Mouse (Mus musculus) heart, adult 8-10 months (tissue): ENCODE results near the gene Ndufb7. TPM values are rescaled to one million over a fixed set of nuclear protein-coding genes. Genes with fewer than 3 reads are reported as not detected.
"Not testable (repeated sequence)": the region's sequence is repeated elsewhere in the genome, so short reads cannot be mapped to it uniquely, and the experiment has no call there.

Experiments
- DNase-seq: peaks from one replicate; pipeline ENCODE4 v3.0.0; 2022; ENCODE audit warnings: low spot score
- total RNA-seq, 4 experiments: library from RNA; stranded (reverse); gene quantifications; 2 replicates each; pipeline ENCODE4 v1.2.4; 2022

Ndufb7 gene
- total RNA-seq, 4 experiments from 2014 or later: 561 to 765 (median 683) TPM

DNA sequence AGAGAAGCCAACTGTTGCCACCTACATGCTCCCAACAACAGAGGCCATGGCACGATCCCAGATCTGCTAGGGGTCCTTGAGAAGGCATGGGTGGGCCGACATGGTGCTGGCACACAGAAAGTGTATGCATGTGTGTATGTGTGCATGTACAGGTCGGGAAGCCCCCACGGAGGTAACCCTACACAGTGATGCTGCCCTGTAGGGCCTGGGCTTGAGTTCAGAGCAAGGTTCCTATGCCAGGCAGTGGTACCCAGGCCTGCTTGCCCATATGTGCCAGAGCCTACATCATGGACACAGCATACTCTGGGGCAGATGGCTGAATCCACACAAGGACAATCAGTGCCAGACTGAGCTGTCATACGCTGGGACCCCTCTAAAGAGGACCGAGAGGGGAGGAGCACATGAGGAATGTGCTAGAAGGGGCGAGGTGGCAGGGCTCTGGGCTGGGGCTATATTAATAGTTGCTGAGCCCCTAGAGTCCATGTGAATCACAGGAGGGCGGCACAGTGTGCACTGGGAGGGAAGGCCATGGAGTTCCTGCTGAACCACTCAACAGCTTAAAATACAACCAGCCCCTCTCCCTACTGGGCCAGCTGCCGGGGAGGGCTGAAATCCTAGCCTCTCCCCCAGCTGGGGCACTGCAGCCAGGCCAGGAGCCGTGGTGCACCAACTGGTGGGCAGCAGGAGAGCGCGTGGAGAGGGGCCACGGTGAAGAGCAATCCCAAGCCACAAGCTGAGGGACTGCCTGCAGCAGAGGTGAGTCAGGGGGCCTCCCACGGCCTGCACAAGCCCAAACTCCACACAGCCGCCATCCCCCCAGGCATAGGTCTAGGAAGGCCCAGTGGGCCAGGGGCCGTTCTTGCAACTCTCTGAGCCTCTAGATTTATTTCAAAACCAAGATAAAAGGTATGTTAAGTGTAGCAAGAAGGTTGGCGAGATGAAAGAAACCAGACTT lies 9.4 kb downstream of the Ndufb7 start:
- DNase-seq: peak; percentile 58

- no peak for DNase-seq
Observed at GRCm38 (mm10) chr8:83576516-83576895, 10.0 kb downstream of the Ndufb7 start.

- no peak for DNase-seq
Observed at GRCm38 (mm10) chr8:83576921-83577320, 10.4 kb downstream of the Ndufb7 start.

DNA sequence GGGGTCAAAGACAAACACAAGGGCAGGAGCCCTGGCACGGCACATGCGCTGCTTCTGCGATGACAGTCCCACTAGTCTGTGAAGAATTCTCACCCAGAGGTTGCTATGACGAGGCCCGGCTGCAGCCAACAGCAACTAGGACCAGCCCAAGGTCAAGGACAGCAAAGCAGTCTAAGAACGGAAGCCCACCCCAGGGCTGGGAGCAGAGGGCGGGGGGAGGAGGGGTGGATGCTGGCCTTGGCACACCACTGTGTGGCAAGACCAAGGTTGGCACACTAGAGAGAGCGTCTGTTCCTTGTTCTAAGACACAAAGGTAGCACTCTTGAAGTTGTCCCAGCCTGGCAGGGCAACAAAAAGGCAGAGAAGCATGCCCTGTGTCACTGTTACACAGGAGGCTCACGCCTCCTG lies 10.9 kb downstream of the Ndufb7 start:
- DNase-seq: no peak

- no peak for DNase-seq
Observed at GRCm38 (mm10) chr8:83578131-83579055, 11.9 kb downstream of the Ndufb7 start.

- DNase-seq: no peak
Observed at GRCm38 (mm10) chr8:83579676-83580075, 13.2 kb downstream of the Ndufb7 start.

DNA sequence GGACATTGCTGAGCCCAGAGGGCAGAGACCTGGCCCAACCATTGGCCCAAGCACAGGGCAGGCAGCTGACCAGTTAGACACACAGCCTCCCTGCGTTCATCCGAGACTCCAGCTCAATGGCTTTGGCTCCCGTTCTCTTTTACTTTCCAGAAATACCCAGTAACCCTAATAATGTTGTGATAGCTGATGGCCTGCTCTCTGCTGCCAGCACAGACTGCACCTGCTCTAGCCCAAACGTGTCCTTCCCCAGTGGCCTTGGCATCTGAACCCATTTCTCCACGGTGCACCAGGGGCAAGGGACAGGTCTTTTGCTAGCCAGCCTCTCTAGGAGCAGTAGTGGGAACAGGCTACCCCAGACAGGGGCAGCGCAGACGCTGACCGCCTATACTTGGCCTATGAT lies 14.4 kb downstream of the Ndufb7 start:
- DNase-seq: no peak

DNA sequence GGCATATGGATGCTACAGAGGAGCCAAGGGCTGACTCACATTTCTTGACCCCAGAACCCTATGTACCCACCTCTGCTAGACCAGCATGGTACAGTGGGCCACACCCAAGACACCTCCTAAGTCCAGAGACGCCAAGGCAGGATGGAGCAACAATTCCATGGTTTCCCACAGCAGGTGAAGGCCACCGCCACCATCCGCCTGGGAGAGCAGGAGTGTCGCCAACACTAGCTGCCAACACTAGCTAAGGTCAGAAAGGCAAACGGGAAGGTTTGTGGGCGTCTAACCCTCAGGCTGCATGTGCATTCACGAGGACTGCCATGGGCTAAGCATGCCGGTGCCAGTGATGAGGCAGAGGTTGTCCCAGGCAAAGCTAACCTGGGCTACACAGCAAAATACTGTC lies 15.8 kb downstream of the Ndufb7 start:
- DNase-seq: no peak

DNA sequence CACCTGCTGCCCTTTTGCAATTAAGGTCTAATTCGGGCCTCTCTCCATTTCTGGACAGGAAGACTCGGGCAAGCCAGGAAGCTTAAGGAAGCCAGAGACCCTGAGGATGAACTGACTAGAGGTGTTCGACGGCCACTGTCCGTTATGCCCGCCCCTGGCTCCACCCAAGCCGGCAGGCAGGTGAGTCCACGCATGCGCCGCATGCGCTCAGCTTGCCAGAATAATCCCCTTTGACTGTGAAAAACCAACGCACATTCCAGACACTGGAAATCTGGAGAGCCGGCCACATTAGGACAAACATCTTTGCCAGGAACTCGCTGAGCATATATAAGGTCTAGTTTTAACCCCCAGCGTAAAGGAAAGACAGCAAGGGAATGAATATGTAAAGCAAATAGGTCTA lies 16.8 kb downstream of the Ndufb7 start:
- DNase-seq: no peak

GRCm38 (mm10) chr8:83584771-83585170 lies 18.3 kb downstream of the Ndufb7 start:
- no peak for DNase-seq

GRCm38 (mm10) chr8:83585333-83585732 lies 18.9 kb downstream of the Ndufb7 start:
- no peak for DNase-seq

- no peak for DNase-seq
Observed at GRCm38 (mm10) chr8:83587644-83588043, 21.2 kb downstream of the Ndufb7 start.

DNA sequence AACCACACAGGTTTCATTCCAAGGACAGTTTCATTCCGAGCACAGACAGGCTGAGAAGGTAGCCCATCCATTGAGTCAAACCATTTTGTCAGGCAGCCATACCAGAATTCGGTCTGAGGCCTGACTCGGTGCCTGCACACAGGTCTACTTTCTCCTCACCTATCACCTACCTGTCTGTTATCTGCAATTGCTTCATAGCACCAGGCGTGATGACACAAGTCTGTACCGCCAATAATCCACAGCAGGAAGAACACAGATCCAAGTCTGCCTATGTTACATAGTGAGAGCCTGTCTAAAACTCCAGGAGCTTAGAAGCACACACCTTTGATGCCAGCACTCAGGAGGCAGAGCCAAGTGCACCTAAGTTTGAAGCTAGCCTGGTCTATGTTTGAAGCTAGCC lies 22.4 kb downstream of the Ndufb7 start:
- DNase-seq: no peak

DNA sequence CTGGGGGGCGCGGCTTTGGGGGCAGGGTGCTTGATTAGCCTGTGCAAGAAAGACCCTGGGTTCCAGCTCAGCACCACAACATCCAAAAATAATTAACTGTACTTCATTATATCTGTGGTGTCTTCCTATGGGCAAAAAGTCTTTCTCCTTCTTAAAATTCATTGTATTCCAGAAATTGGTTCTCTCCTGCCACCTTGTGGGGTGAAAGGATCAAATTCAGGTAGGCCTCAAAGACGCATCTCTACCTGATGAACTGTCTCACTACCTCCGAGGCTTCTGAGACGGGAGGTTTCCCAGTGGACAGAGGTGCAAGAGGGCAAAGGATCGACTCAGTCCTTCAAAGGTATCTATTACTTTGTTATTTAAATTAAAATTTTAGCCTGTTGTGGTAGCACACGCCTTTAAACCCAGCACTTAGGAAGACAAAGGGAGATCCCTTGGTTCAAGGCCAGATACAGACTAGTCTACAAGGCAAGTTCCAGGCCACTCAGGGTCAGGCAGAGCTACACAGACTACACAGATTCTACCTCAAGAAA lies 24.1 kb downstream of the Ndufb7 start:
- no peak for DNase-seq

GRCm38 (mm10) chr8:83592682-83593081 lies 26.2 kb downstream of the Ndufb7 start:
- DNase-seq: no peak

- DNase-seq: no peak
Observed at GRCm38 (mm10) chr8:83593325-83594166, 27.1 kb downstream of the Ndufb7 start.

GRCm38 (mm10) chr8:83594167-83595049 lies 27.9 kb downstream of the Ndufb7 start:
- DNase-seq: peak; percentile 94

GRCm38 (mm10) chr8:83595050-83595345 lies 28.5 kb downstream of the Ndufb7 start:
- DNase-seq: not testable (repeated sequence)

- no peak for DNase-seq
Observed at GRCm38 (mm10) chr8:83596369-83596768, 29.9 kb downstream of the Ndufb7 start.

DNA sequence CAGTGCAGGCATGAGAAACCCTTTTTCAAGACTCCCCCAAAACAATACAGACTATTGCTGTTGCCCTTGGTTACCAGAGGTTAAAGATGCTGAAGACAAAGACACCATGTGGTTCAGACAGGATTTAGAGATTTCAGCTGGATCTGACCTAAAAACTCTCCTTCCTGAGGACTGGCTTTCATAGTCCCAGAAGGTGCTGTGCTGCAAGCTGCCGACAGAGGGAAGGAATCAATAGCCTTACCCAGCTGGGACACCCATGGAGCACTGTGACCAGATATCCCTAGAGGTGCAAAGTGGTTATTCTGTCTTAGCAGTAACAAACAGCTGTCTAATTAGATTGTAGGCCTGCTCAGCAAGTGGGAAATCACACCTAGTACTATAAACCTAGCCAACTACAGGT lies 31.7 kb downstream of the Ndufb7 start:
- DNase-seq: no peak
